Comparison of ENCODE assay signal across 8 mouse cellular contexts in genomic region chr15:50261245-50261872, GRCm38 (mm10).
A peak's percentile ranks its signal among the peaks of the same experiment; 100 is the strongest.
DNase-seq lines count a peak whose midpoint lies in the region; ATAC-seq and TF ChIP-seq lines count a peak whose summit lies in the region.

No protein-coding gene starts in this region.

- intact Hi-C loops in gastrocnemius, postnatal 14 days (cut with DNase I; ENCODE audit: low total_unique reads): no loop called here

- H3K27ac ChIP-seq in liver, postnatal 0 days (ENCODE audit: low read depth): no peak overlapping the region

- no peak for TF ChIP-seq EP300 in liver, postnatal 0 days (IDR thresholded peaks at IDR 0.05; ENCODE audit: low read depth)

- H3K9ac ChIP-seq in liver, postnatal 0 days (replicated peaks): no peak overlapping the region

- whole genome bisulfite sequencing in liver, postnatal 0 days (ENCODE audit: insufficient replicate concordance): 72% methylated on average over 8 of the region's 8 CpGs

- ATAC-seq in CD4-positive, CD25-positive, alpha-beta regulatory T cell, adult 4 months: peak; percentile 67
- ATAC-seq in liver, postnatal 0 days: no peak
- no peak for ATAC-seq in erythroid progenitor cell, adult 5-6 weeks (replicated peaks; ENCODE audit: low FRiP score, poor library complexity, severe bottlenecking)

- peak; percentile 74 for TF ChIP-seq CTCF in liver, postnatal 0 days (IDR thresholded peaks at IDR 0.05; ENCODE audit: low read depth)

- H3K4me3 ChIP-seq in liver, postnatal 0 days (ENCODE audit: low read depth, low read length): no peak overlapping the region

- H3K9me3 ChIP-seq in liver, postnatal 0 days (ENCODE audit: low read length): no peaks in the 10 kb centered on the region

- no peaks in the 10 kb centered on the region for H3K4me1 ChIP-seq in liver, postnatal 0 days (ENCODE audit: insufficient read depth)

- peak; percentile 28 for DNase-seq in WW6 (ENCODE audit: low read depth, low spot score)
- DNase-seq in cerebellum, postnatal 4 days (ENCODE audit: low spot score in 2 of 2): peak; percentile 36 to 61
- DNase-seq in gastrocnemius, postnatal 14 days: peak; percentile 34
- DNase-seq in kidney, postnatal 4 days: peak; percentile 34 to 54
- DNase-seq in liver, postnatal 0 days: peak; percentile 33
- DNase-seq in retina, embryonic 14.5 days (ENCODE audit: low spot score): peak; percentile 84

- H3K36me3 ChIP-seq in liver, postnatal 0 days (replicated peaks; ENCODE audit: insufficient read depth, low read length): no peaks in the 10 kb centered on the region

- no peaks in the 10 kb centered on the region for H3K27me3 ChIP-seq in liver, postnatal 0 days (ENCODE audit: insufficient read depth, low read length)

- no peak overlapping the region for H3K4me2 ChIP-seq in liver, postnatal 0 days (ENCODE audit: low read depth, low read length)

Comparison
In these comparisons a context has a peak if more than half of its experiments do, and no peak if none do; other contexts are left out.
1. DNase-seq: peak in every context shown above with its lines; median percentile 84 in retina, embryonic 14.5 days; 48 in cerebellum, postnatal 4 days; 44 in kidney, postnatal 4 days; 34 in gastrocnemius, postnatal 14 days; 33 in liver, postnatal 0 days; 28 in WW6.